Mouse (Mus musculus): ENCODE data around the gene Daam1. TPM values are rescaled to one million over a fixed set of nuclear protein-coding genes. Genes with fewer than 3 reads are reported as not detected.

Gene Daam1
- polyA plus RNA-seq, 1 experiment: 37.2 TPM

DNA sequence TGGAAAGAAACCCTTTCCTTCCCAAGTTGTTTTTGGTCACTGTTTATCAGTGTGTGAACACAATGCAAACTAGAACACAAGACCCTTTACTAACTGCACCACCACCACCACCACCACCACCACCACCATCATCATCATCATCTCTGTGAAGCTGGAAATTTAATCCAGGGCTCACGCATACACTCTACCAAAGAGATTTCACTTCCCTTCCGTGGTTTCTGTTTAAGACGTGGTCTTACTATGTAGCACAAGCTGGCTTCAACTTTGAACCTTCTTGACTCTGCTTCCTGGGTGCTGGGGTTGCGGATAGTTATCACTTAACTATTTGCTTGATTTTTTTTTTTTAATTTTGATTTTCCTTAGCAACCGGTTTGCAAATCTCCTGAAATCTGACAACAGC lies 9.6 kb upstream of the Daam1 start:
- TF ChIP-seq GATA1 (IDR thresholded peaks at IDR 0.05; ENCODE audit: low read length): no peak

DNA sequence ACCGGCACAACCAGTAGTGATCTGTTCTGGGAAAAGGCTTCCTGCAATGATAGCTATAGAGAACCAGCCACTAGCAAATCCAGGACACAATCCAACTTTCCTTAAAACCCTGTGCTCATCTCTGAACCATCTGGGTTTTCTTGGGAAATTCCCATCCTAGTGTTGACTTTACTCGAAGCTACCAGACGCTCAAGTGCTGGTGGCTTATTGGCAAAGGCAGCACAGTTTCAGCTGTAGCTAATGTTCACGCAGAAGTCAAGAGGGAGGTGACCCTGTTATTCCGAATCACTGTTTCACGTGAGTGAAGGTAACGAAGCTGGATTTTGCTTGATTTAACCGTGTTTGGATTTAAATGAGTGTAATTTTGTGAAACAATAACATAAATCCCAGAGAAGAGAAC lies 9.1 kb upstream of the Daam1 start:
- TF ChIP-seq GATA1 (IDR thresholded peaks at IDR 0.05; ENCODE audit: low read length): no peak

DNA sequence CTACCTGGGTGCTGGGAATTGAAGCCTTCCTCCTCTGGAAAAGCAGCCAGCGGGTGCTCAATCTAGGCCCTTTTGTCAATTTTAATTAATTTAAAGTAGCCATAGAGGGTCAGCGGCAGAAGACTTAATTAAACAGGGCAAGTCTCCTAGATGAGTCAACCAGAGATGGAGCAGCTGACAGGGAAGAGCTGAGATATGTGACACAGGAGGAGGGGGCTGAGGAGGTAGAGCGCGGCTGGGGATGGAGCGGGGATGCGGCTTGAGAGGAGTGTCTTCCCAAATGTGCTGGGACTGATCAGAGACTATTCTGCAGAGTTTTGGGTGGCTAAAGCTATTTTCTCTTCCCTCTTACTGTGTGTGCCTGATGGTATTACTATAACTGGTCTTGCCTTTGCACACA lies 6.0 kb upstream of the Daam1 start:
- TF ChIP-seq GATA1 (IDR thresholded peaks at IDR 0.05; ENCODE audit: low read length): no peak

DNA sequence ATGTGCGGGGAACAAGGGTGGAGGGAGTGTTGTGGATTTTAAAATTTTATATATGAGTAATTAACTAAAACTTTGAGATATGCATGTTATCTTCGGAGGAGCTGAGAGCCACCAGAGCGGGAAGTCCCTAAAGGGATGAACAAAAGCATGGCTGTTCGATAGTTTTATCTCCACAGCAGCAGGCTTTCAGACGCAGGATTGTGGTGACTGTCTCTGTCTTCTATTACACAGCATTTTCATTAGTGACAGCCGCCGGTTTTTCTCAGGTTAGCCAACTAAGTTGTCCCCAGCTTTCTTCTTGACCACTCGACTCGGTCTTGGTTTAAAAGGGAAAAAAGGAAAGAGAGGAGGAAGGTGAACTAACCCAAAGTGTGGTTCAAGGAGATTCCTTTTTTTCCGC lies 739 bp upstream of the Daam1 start:
- TF ChIP-seq GATA1 (IDR thresholded peaks at IDR 0.05; ENCODE audit: low read length): no peak

DNA sequence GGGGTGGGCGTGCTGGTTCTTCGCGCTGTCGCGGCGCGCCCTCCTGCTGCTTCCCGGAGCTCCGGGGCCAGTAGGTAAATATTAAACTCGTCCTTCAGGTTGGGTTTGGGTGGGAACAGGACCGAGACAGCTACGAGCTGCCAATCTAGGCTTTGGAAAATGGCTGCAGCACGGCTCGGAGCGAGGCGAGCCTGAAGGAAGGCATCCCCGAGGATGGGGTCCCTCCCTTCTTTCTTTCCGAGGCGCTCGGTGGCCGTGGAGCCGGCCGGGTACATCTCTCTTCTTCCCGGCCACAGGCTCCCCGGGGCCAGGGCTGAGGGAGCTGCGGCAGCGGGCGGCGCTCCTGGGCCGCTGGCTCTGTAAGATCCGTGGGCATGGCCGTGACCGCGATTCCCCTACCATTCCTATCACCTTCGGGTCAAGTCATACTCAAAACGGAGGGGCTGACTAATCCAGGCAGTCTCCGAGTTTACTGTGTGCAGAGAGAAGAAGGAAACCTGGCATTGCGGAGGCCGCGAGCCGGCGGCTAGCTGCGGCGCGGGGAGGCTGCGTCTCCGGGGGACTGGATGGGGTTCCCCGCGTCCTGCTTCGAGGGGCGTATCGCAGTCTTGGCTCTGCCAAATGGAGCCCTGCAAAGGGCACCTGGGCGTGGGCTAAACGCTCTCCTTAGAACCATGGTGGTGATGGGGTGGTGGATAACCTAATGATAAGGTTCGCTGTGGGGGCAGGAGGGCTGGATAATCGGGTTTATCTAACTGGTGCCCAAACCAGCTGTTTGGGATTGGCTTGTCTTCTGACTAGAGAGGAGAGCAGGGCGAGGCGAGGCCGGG lies 595 bp downstream of the Daam1 start:
- TF ChIP-seq GATA1 (IDR thresholded peaks at IDR 0.05; ENCODE audit: low read length): no peak

DNA sequence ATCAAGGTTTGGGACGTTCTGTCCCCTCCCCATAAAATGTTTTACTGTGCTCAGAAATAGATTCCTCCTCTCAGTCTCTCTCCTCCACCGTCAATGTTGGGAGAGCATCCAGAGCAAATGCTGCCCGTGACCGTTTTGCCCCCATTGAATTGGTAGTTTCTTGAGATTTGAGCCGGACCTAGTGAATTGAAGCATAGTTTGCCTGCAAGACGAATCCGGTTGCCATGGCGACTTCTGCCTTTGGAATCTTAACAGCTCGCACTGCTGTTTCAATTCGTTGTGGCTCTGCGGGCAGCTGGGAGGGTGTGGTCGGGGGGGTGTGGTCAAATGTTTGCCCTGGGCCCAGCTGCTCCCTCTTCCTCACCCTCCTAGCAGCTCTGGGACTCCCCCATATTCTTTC lies 1.3 kb downstream of the Daam1 start:
- TF ChIP-seq GATA1 (IDR thresholded peaks at IDR 0.05; ENCODE audit: low read length): no peak

DNA sequence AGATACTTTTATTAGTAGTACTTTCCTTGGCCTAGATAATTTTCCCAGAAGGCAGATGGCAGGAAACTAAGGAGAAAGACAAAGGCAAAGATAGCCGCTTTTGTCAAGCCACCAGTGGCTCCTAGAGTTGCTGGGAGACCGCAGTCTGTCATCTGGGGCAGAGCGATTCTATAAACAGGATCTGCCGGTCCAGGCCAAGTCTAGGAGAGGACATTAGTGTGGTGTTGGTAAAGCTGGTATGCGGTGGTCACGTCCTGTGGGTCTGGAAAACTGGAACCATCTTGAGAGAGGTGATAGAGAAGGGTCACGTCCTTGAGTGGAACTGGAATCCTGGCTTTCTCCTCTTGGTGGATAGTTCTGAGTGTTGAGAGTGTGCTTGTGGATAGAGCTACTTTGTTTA lies 3.2 kb downstream of the Daam1 start:
- TF ChIP-seq GATA1 (IDR thresholded peaks at IDR 0.05; ENCODE audit: low read length): no peak

DNA sequence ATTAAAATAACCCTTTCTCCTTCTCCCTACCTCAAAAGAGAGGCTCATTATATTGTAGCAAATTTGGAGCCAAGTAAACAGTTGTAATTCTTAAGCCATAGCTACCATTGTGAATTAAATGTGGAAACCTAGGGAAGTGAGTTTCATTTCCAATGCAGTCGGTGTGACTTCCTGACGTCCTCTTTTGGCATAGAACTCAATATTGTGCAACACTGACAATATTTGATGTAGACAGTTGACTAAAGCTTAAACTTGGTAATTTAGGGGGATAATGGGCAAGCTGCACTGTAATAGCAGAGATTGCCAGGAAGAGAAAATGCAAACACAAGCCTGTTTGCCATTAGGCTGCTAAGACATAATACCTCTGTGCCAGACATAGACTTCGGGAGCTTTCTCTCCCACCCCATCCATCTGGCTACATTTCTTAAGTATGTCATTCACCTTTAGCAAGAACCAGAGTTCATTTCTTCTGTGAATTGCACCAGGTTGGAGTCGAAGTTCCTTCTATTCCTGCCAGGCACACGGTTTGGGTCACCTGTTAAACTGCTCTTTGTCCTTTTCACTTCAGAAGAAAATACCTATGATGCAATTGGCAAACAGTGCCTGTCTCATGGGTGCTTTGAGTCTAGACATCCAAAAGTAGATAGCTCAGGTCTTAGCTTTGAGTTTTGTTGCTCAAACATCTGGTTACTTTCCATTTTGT lies 5.2 kb downstream of the Daam1 start:
- TF ChIP-seq GATA1 (IDR thresholded peaks at IDR 0.05; ENCODE audit: low read length): no peak

DNA sequence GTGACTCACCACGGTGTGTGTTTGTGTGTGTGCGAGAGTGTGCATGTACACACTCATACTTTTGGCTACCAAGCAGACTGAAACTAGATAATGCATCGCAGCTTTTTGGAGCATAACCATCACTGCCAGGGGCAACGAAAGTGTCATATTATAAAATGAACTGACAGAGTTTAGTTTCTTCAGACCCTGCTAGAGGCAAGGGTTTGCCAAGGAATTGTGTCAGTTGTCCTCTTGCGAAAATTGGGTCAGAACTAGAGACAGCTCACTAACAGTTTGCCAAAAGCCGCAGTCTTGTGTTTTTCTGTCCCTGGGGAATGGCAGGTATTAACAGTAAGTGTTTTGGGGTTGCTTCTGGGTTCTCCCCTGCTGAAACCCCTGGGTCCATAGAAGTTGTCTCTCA lies 5.9 kb downstream of the Daam1 start:
- TF ChIP-seq GATA1 (IDR thresholded peaks at IDR 0.05; ENCODE audit: low read length): no peak

DNA sequence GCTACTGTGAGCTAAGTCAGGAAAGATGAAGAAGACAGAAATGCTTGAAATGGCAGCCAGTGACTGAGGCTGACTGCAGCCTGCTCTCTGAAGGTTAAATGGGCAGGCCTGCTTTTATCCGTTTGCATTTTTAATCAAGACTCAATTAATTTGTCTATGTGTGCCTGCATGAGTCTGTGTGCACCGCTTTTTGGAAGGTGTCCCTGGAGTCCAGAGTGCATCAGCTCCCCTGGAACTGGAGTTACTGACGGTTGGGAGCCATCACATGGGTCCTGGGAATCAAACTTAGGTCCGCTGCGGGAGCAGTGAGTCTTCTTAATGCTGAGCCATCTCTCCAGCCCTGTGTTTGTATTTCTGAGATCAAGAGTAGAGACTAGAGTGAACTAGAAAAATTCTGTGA lies 6.7 kb downstream of the Daam1 start:
- TF ChIP-seq GATA1 (IDR thresholded peaks at IDR 0.05; ENCODE audit: low read length): no peak

DNA sequence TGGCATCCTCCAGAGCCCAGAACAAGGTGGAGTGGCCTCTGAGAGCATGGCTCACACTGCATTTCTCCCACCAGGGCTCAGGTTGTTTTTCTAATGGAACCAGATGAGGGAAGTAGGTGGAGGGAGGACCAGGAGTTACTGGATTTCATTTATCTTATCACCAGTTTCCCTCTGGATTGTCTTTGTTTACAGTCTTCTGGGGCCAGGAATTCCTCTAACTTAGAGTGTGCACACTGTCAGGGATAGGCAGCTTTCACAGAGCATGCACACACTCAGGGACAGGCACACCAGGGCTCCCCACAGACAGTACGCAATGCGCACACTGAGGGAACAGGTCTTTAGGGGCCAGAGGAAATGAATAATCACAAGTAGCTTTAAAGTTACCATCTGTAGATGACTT lies 7.4 kb downstream of the Daam1 start:
- TF ChIP-seq GATA1 (IDR thresholded peaks at IDR 0.05; ENCODE audit: low read length): no peak

DNA sequence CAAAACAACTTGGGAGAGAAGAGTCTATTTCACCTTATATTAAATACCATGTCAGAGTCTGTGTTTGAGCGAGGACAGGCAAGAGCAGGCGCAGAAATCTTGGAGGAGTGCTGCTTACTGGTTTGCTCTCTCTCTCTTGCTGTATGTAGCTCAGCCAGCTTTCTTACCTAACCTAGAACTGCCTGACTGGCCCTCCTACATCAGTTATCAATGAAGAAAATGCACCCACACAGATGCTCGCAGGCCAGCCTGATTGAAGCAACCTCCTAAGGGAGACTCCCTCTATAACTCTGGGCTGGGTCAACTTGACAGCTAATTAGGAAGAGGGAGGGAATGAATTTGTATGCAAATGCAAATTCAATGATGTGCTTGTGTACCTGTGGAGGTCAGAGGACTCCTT lies 8.8 kb downstream of the Daam1 start:
- no peak for TF ChIP-seq GATA1 (IDR thresholded peaks at IDR 0.05; ENCODE audit: low read length)

DNA sequence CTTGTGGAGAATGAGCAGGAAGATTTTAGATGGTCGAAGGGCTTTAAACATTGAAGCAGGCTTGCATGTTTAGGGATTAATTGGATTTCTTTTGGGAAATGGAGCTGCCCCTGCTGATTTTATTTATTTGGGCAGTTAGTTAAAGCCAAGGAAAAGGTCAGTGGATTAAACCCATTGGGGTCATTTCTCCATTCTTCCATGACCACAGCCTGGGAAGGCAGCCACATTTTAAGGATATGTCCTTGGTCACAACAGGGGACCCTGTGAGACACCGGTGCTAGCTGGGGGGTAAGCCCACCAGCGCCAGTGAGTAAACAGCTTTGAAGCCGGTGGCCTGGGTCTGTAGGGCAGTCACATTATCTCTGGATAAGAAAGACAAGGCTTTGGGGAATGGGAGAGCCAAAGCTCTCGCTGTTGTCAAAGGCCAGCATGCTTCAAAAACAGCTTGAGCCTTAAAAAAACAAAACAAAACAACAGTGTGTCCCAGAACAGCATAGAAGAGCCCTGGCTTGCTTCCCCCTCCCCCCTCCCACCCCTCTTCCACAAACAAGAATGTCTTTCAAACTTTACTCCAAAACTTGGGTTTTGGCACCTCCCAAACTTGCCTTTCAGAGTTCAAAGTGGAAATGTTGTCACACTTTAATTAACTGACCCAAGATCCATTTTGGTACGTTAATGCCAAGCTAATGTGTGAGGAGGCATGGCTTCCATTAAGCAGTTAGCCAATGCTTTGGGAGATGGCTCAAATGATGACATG lies 9.7 kb downstream of the Daam1 start:
- TF ChIP-seq GATA1 (IDR thresholded peaks at IDR 0.05; ENCODE audit: low read length): no peak

DNA sequence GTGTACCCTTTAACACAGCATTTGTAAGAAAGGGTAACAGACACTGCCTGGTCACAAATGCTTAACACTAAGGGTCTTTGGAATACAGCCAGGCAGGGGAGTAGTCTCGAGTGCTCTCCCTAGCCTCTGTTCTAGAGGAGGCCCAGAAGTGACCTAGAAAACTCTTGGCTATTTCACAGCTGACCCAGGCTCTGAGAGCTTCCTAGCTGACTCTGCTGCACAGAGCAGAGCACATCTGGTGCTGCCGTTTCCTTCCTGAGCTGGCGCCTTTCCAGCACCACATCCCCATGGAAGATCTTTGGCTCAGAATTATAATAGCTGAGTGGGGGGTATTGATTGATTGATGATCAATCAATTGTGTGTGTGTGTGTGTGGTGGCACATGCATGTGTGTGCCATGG lies 11.1 kb downstream of the Daam1 start:
- no peak for TF ChIP-seq GATA1 (IDR thresholded peaks at IDR 0.05; ENCODE audit: low read length)

DNA sequence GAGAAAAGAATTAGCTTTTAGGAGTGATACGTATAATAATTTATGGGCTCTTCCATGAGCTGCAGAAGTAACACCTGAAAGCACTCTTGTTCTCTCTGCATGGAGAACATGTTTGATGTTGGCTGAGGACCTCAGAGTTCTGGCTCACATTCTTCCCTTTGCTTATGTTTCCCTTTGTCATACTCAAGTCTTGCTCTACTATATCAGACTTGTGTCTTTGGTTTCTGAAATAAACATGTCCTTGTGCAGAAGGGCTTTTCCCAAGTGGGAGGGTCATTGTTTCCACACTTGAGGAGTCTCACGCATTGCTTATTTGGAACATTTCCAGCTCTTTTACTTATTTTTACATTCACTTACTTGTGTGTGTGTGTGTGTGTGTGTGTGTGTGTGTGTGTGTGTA lies 11.7 kb downstream of the Daam1 start:
- TF ChIP-seq GATA1 (IDR thresholded peaks at IDR 0.05; ENCODE audit: low read length): no peak

DNA sequence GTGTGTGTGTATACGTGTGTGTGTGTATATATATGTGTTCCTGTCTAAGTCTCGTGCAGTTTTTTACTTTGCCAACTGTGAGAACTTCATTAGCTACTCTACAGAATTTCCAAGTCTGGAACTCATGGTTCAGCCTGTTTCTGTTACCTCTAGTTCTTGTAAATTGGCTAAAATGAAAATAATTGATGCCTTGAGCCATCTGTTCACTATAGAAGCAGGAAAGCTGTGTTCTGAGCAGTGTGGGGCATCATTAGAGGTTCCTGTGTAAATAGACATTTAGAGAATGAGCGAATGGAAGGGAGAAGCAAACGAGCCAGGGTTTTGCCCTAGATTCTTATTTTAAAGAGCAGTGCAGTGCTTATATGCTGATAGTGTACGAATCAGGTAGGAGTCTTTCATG lies 14.6 kb downstream of the Daam1 start:
- TF ChIP-seq GATA1 (IDR thresholded peaks at IDR 0.05; ENCODE audit: low read length): no peak

Data from G1E-ER4 (cell line).